Mouse (Mus musculus) macrophage (primary cell): ENCODE measurements around the gene Sos1. TPM values are rescaled to one million over a fixed set of nuclear protein-coding genes. Genes with fewer than 3 reads are reported as not detected.

Source experiments
- H3K27ac ChIP-seq: fragments of 350-480 bp; formaldehyde crosslinking; 2 replicates; pipeline ENCODE4 v1.9.0; 2021
- H3K36me3 ChIP-seq: fragments of 350-480 bp; formaldehyde crosslinking; 2 replicates; pipeline ENCODE4 v1.9.0; 2021; ENCODE audit errors: inconsistent target
- H3K4me3 ChIP-seq: fragments of 350-480 bp; formaldehyde crosslinking; 2 replicates; pipeline ENCODE4 v1.9.0; 2021; ENCODE audit errors: inconsistent target
- H3K79me2 ChIP-seq: fragments of 350-480 bp; formaldehyde crosslinking; 2 replicates; pipeline ENCODE4 v1.9.0; 2021; ENCODE audit errors: inconsistent target
- WGBS: methylation state at CpG from one replicate; pipeline ENCODE4 v1.1.7; 2026; ENCODE audit warnings: inconsistent platforms; ENCODE audit not compliant: missing documents; 5-methylcytosine and 5-hydroxymethylcytosine counted together
- polyA plus RNA-seq: library from polyadenylated mRNA; stranded (reverse); fragments of 250-400 nt; gene quantifications from 3 replicates; pipeline ENCODE4 v1.2.4, GENCODE M21; 2018; ENCODE audit warnings: inconsistent platforms

Sos1 gene
- polyA plus RNA-seq, 1 experiment from 2014 or later, result 10.1 TPM

- no peaks in the 10 kb centered on the region for H3K36me3 ChIP-seq
- H3K79me2 ChIP-seq, result no peaks in the 10 kb centered on the region
- 74% methylated on average over 6 of the region's 6 CpGs for WGBS
- no peak overlapping the region for H3K27ac ChIP-seq
- no peak overlapping the region for H3K4me3 ChIP-seq
Observed at GRCm38 (mm10) chr17:80347234-80347633, 133.0 kb downstream of the Sos1 start.

GRCm38 (mm10) chr17:80346591-80347125 lies 133.6 kb downstream of the Sos1 start:
- H3K27ac ChIP-seq, result no peak overlapping the region
- H3K4me3 ChIP-seq, result no peak overlapping the region
- WGBS, result 83% methylated on average over 11 of the region's 11 CpGs
- no peaks in the 10 kb centered on the region for H3K79me2 ChIP-seq
- no peaks in the 10 kb centered on the region for H3K36me3 ChIP-seq

GRCm38 (mm10) chr17:80345277-80345676 lies 135.0 kb downstream of the Sos1 start:
- no peaks in the 10 kb centered on the region for H3K79me2 ChIP-seq
- H3K27ac ChIP-seq, result no peak overlapping the region
- no peak overlapping the region for H3K4me3 ChIP-seq
- 94% methylated on average over 4 of the region's 4 CpGs for WGBS
- no peaks in the 10 kb centered on the region for H3K36me3 ChIP-seq

Other genes with a start within 250 kb of the Sos1 start
- gene Morn2, start 190.2 kb downstream of the Sos1 start, polyA plus RNA-seq, result 6.1 to 7.6 TPM (median 7.4 TPM) in 3 replicates
- gene Dhx57, start 190.0 kb downstream of the Sos1 start, polyA plus RNA-seq, result 7.6 to 13.4 TPM (median 13.2 TPM) in 3 replicates
- 0.32 TPM in 1 of 3 replicates, not detected in the others for gene Arhgef33, start 173.0 kb downstream of the Sos1 start, polyA plus RNA-seq
- gene Gm10190, start 106.9 kb downstream of the Sos1 start, polyA plus RNA-seq, result not detected in 3 replicates
- gene Cdkl4, start 97.4 kb upstream of the Sos1 start, polyA plus RNA-seq, result 0.09 to 0.21 TPM (median 0.15 TPM) in 3 replicates
- gene Map4k3, start 248.0 kb upstream of the Sos1 start, polyA plus RNA-seq, result 17.9 to 30.8 TPM (median 27.0 TPM) in 3 replicates